Mouse (Mus musculus): ENCODE data around the gene Sox1. TPM values are rescaled to one million over a fixed set of nuclear protein-coding genes. Genes with fewer than 3 reads are reported as not detected.

Sox1 gene
- polyA plus RNA-seq, 1 experiment from 2014 or later = not detected

GRCm38 (mm10) chr8:12354406-12355025, 40.6 kb upstream of the Sox1 start:
- no peaks in the 10 kb centered on the region for H3K36me3 ChIP-seq (ENCODE audit: insufficient read depth, low read length)
- no peaks in the 10 kb centered on the region for H3K4me1 ChIP-seq (replicated peaks; ENCODE audit: insufficient read depth, low read length)
- H3K27ac ChIP-seq = no peak overlapping the region
- no peak for ATAC-seq (replicated peaks; ENCODE audit: low FRiP score, low read depth)
- 40% methylated on average over 10 of the region's 10 CpGs for WGBS
- no peaks in the 10 kb centered on the region for H3K9me3 ChIP-seq (replicated peaks; ENCODE audit: low read length)
- H3K4me2 ChIP-seq (ENCODE audit: low read length) = no peak overlapping the region
- H3K4me3 ChIP-seq (replicated peaks; ENCODE audit: low read depth, low read length) = no peak overlapping the region
- no peak for DNase-seq (ENCODE audit: low spot score)
- H3K9ac ChIP-seq (ENCODE audit: low read depth, low read length) = no peak overlapping the region
- no peaks in the 10 kb centered on the region for H3K27me3 ChIP-seq (ENCODE audit: insufficient read depth, low read length)
- no peak for TF ChIP-seq CTCF (IDR thresholded peaks at IDR 0.05; ENCODE audit: low read depth)

GRCm38 (mm10) chr8:12368161-12368560, 26.9 kb upstream of the Sox1 start:
- Histone ChIP-seq H3K36me3 (ENCODE audit: insufficient read depth, low read length) (no peaks in the 10 kb centered on the region), H3K9me3 (replicated peaks; ENCODE audit: low read length) (no peaks in the 10 kb centered on the region), H3K27me3 (ENCODE audit: insufficient read depth, low read length) (no peaks in the 10 kb centered on the region), H3K9ac (ENCODE audit: low read depth, low read length) (no peak overlapping the region), H3K4me3 (replicated peaks; ENCODE audit: low read depth, low read length) (no peak overlapping the region), H3K27ac (no peak overlapping the region), H3K4me2 (ENCODE audit: low read length) (no peak overlapping the region), H3K4me1 (replicated peaks; ENCODE audit: insufficient read depth, low read length) (no peaks in the 10 kb centered on the region)
- TF ChIP-seq CTCF (IDR thresholded peaks at IDR 0.05; ENCODE audit: low read depth) = no peak
- DNase-seq (ENCODE audit: low spot score) (no peak), ATAC-seq (replicated peaks; ENCODE audit: low FRiP score, low read depth) (no peak)
- 61% methylated on average over 7 of the region's 7 CpGs for WGBS

DNA sequence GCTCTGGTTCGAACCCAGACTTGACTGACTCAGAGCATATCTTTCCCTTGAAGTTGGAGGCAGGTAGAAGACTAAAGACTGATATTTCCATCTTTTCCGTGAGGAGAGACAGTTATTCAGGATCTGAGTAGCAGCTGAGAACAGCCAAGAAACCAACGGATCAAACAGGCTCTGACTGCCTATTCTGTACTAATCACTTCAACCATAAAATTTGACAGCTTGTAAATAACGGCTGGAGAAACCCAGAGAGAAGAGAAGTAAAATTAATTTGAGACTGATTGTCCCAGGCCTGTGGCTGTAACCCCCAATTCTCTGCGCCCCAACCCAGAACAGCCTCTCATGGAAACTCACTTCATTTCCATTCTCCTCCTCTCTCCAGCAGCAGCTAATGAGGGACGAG, 26.2 kb upstream of the Sox1 start:
- Histone ChIP-seq H3K9me3 (replicated peaks; ENCODE audit: low read length) (no peaks in the 10 kb centered on the region), H3K4me1 (replicated peaks; ENCODE audit: insufficient read depth, low read length) (no peaks in the 10 kb centered on the region), H3K4me2 (ENCODE audit: low read length) (no peak overlapping the region), H3K27ac (no peak overlapping the region), H3K4me3 (replicated peaks; ENCODE audit: low read depth, low read length) (no peak overlapping the region), H3K36me3 (ENCODE audit: insufficient read depth, low read length) (no peaks in the 10 kb centered on the region), H3K27me3 (ENCODE audit: insufficient read depth, low read length) (no peaks in the 10 kb centered on the region), H3K9ac (ENCODE audit: low read depth, low read length) (no peak overlapping the region)
- ATAC-seq (replicated peaks; ENCODE audit: low FRiP score, low read depth) (no peak), DNase-seq (ENCODE audit: low spot score) (no peak)
- no peak for TF ChIP-seq CTCF (IDR thresholded peaks at IDR 0.05; ENCODE audit: low read depth)
- WGBS = 63% methylated on average over 6 of the region's 6 CpGs

DNA sequence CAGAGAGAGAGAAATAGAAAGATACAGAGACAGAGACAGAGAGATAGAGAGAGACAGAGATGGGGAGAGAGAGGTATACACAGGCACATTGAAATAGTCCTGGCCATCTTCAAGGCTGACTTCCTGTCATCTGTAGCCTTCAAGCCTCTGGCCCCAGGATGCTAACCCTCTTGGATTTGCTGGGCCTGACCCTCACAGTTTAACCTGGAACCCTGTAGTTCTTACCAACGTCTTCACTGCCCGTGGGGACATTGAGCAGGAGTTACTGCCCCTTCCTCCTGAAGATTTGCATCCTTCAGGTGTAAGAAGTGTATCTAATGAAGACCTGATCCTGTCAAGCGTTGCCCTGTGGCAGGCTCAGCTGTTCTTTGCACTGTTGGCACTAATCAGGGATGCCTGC, 14.0 kb upstream of the Sox1 start:
- Histone ChIP-seq H3K27me3 (ENCODE audit: insufficient read depth, low read length) (peaks cover 59% of the 10 kb centered on the region), H3K4me3 (replicated peaks; ENCODE audit: low read depth, low read length) (no peak overlapping the region), H3K27ac (no peak overlapping the region), H3K4me1 (replicated peaks; ENCODE audit: insufficient read depth, low read length) (peaks cover 17% of the 10 kb centered on the region; the same call in 1 of the 2 replicates), H3K4me2 (ENCODE audit: low read length) (no peak overlapping the region), H3K9ac (ENCODE audit: low read depth, low read length) (no peak overlapping the region), H3K36me3 (ENCODE audit: insufficient read depth, low read length) (no peaks in the 10 kb centered on the region), H3K9me3 (replicated peaks; ENCODE audit: low read length) (no peaks in the 10 kb centered on the region)
- ATAC-seq (replicated peaks; ENCODE audit: low FRiP score, low read depth) = no peak
- no peak for DNase-seq (ENCODE audit: low spot score)
- TF ChIP-seq CTCF (IDR thresholded peaks at IDR 0.05; ENCODE audit: low read depth) = no peak
- 59% methylated on average over 3 of the region's 3 CpGs for WGBS

DNA sequence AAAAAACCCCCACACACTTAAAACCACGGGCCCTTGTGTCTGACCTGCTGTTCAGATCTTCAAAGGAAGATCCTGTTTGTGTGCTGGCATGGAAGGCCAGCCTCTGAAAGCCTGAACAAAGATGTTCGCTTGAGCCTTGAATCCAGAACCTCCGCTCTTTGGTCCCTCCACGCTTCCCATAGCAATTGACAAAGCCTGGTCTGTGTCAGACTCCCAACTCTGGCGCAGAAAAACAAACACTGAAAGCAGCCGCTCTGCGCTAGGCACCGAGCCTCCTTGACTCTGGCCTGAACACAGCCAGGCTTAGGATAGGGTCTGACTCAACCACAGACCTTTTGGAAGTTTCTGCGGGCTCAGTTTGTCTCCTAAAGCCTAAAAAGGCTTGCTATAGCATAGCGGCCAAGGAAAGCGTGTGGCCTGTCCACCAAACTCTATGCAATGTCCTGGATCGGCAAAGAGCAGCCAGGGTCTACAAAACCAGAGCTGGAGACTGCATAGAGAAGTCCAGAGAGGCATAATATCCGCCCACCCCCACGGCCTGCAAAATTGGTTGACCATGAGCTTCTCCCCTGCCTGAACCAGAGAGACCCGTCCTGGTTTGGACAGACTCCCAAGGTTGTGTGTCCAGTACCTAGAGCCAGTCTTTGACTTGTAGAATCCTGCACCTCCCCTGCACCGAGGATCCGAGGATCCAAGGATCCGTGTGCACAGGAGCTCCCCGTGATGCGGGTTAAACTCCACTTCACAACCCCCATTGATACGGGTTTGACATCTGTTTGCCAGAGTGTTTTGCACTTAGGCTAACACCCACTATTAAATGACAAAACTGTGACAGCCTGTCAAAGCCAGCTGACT, 12.2 kb upstream of the Sox1 start:
- Histone ChIP-seq H3K27me3 (ENCODE audit: insufficient read depth, low read length) (peaks cover 75% of the 10 kb centered on the region), H3K36me3 (ENCODE audit: insufficient read depth, low read length) (no peaks in the 10 kb centered on the region), H3K4me2 (ENCODE audit: low read length) (no peak overlapping the region), H3K4me1 (replicated peaks; ENCODE audit: insufficient read depth, low read length) (peaks cover 17% of the 10 kb centered on the region; the same call in 1 of the 2 replicates), H3K4me3 (replicated peaks; ENCODE audit: low read depth, low read length) (no peak overlapping the region), H3K9me3 (replicated peaks; ENCODE audit: low read length) (no peaks in the 10 kb centered on the region), H3K9ac (ENCODE audit: low read depth, low read length) (no peak overlapping the region), H3K27ac (no peak overlapping the region)
- TF ChIP-seq CTCF (IDR thresholded peaks at IDR 0.05; ENCODE audit: low read depth) = no peak
- no peak for ATAC-seq (replicated peaks; ENCODE audit: low FRiP score, low read depth)
- no peak for DNase-seq (ENCODE audit: low spot score)
- WGBS = 2% methylated on average over 21 of the region's 21 CpGs

DNA sequence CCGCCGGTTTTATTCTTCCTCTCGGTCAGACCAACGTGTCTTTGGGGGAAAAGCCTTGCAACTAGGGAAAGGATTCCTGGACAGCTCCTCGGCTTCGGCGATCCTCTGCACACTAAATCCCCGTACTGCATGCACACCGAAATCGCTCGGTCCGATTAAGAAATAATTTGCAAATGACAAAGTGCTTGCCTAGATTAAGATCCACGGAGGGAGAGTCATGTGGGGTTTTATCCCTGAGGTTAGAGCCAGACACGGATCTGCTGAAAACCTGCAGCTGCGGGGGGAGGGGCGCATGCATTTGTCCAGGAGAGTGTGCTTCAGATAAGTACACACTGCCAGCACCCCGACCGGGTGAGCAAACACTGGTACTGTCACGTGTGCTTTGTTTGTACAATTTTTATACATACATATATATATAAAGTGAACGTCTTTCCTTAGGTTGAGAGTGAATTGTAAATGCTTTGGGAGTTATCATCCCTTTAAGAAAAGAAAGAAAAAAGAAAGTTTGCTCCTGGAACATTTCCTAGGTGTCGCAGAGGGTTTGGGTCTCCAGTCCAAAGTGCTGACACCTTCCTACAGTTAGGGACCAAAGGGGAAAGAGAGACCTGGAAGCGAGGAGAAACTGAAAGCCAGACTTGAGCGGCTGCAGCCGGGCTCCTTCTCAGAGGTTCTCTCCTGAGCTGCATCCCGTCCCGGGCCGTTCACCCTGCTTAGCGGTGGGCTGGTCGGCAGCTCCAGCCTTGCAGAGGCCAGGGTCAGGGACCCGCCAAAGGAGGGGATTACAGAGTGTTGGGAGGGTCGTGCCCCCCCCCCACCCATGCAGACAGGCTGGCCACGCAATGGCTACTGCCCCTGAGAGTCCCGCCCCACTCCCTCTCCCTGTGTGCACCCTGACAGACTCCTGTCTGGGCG, 10.9 kb upstream of the Sox1 start:
- TF ChIP-seq CTCF (IDR thresholded peaks at IDR 0.05; ENCODE audit: low read depth) = no peak
- WGBS = under 1% methylated on average over 34 of the region's 34 CpGs
- DNase-seq (ENCODE audit: low spot score) = peak; percentile 57

More for the DNA sequence above, 10.9 kb upstream of the Sox1 start:
- Histone ChIP-seq H3K4me1 (replicated peaks; ENCODE audit: insufficient read depth, low read length) (peaks cover 17% of the 10 kb centered on the region; the same call in 1 of the 2 replicates), H3K9me3 (replicated peaks; ENCODE audit: low read length) (no peaks in the 10 kb centered on the region), H3K4me3 (replicated peaks; ENCODE audit: low read depth, low read length) (peak overlapping the region; percentile 17), H3K4me2 (ENCODE audit: low read length) (peak overlapping the region; percentile 44), H3K36me3 (ENCODE audit: insufficient read depth, low read length) (no peaks in the 10 kb centered on the region), H3K9ac (ENCODE audit: low read depth, low read length) (no peak overlapping the region), H3K27me3 (ENCODE audit: insufficient read depth, low read length) (peaks cover 88% of the 10 kb centered on the region), H3K27ac (no peak overlapping the region)
- ATAC-seq (replicated peaks; ENCODE audit: low FRiP score, low read depth) = no peak

Data from kidney, postnatal 0 days (tissue).